Mouse (Mus musculus) embryo, embryonic 10 days (tissue): ENCODE data around the gene Emc6.

ENCODE experiments used
- DNase-seq: peaks from one replicate; pipeline ENCODE4 v3.0.0-alpha.2; 2015; ENCODE audit warnings: low spot score

Gene Emc6

GRCm38 (mm10) chr11:73176608-73177508, at the start of gene Emc6, which contains the start of gene Tax1bp3:
TSS of gene Emc6 (minus strand) at chr11:73177037.
TSS of gene Tax1bp3 (plus strand) at chr11:73177083.
- DNase-seq, result peak; percentile 97

GRCm38 (mm10) chr11:73225856-73226255, 49.0 kb upstream of the Emc6 start:
- DNase-seq, result no peak

- no peak for DNase-seq
These were observed 47.1 kb upstream of the Emc6 start for GRCm38 (mm10) chr11:73223966-73224365.

- DNase-seq, result no peak
These were observed 46.0 kb upstream of the Emc6 start for GRCm38 (mm10) chr11:73222846-73223245.

GRCm38 (mm10) chr11:73220651-73221050, 43.8 kb upstream of the Emc6 start:
- DNase-seq, result no peak

- DNase-seq, result no peak
These were observed 42.8 kb upstream of the Emc6 start for GRCm38 (mm10) chr11:73219671-73220070.

GRCm38 (mm10) chr11:73213956-73214355, 37.1 kb upstream of the Emc6 start:
- no peak for DNase-seq

- no peak for DNase-seq
These were observed 30.8 kb upstream of the Emc6 start for GRCm38 (mm10) chr11:73207621-73208020.

- no peak for DNase-seq
These were observed 28.4 kb upstream of the Emc6 start for GRCm38 (mm10) chr11:73205194-73205593.

- no peak for DNase-seq
These were observed 27.1 kb upstream of the Emc6 start for GRCm38 (mm10) chr11:73203895-73204294.

GRCm38 (mm10) chr11:73201597-73201996, 24.8 kb upstream of the Emc6 start:
- peak; percentile 13 for DNase-seq

GRCm38 (mm10) chr11:73201021-73201420, 24.2 kb upstream of the Emc6 start:
- no peak for DNase-seq

- no peak for DNase-seq
These were observed 23.0 kb upstream of the Emc6 start for GRCm38 (mm10) chr11:73199879-73200278.

- peak; percentile 97 for DNase-seq
These were observed 22.4 kb upstream of the Emc6 start, which contains the start of gene Shpk for GRCm38 (mm10) chr11:73199230-73199712. TSS of gene Shpk (plus strand) at chr11:73199460.

- DNase-seq, result peak; percentile 87
These were observed 21.9 kb upstream of the Emc6 start, which contains the start of gene Ctns for GRCm38 (mm10) chr11:73198603-73199229. TSS of gene Ctns (minus strand) at chr11:73199042.

GRCm38 (mm10) chr11:73198190-73198589, 21.4 kb upstream of the Emc6 start:
- no peak for DNase-seq

GRCm38 (mm10) chr11:73194444-73194843, 17.6 kb upstream of the Emc6 start:
- DNase-seq, result no peak

- no peak for DNase-seq
These were observed 16.2 kb upstream of the Emc6 start for GRCm38 (mm10) chr11:73193047-73193446.

GRCm38 (mm10) chr11:73187231-73187630, 10.4 kb upstream of the Emc6 start:
- DNase-seq, result no peak

- no peak for DNase-seq
These were observed 9.2 kb upstream of the Emc6 start for GRCm38 (mm10) chr11:73185872-73186615.

GRCm38 (mm10) chr11:73177895-73178294, 1.1 kb upstream of the Emc6 start:
- peak; percentile 47 for DNase-seq

- peak; percentile 84 for DNase-seq
These were observed 655 bp upstream of the Emc6 start for GRCm38 (mm10) chr11:73177509-73177875.
